Mouse (Mus musculus): ENCODE results near the gene Hrh1. TPM values are rescaled to one million over a fixed set of nuclear protein-coding genes. Genes with fewer than 3 reads are reported as not detected.

Hrh1 gene
- polyA plus RNA-seq, 1 experiment from 2014 or later, result 0.06 TPM

DNA sequence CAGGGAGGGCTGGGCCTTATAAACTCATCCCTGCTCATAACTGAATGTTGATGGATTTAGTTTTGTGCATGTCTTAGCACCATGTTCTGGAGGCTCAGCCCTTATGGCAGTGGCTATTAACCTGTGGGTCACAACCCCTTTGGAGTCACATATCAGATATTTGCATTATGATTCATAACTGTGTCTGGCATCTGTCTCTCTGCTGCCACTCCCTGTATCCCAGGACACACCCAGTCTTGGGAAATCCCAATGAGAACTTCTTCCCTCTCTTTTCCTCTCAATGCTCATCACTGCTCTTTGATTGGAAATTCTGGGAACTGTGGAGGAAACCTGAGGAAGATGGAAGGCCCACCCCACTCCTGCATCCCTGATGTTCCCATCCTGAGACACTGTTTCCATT lies 23.3 kb downstream of the Hrh1 start:
- no peaks in the 10 kb centered on the region for H3K9me3 ChIP-seq (ENCODE audit: control insufficient read depth, low read length)
- H3K4me2 ChIP-seq (replicated peaks; ENCODE audit: low read depth), result no peak overlapping the region
- H3K36me3 ChIP-seq (ENCODE audit: control insufficient read depth, insufficient read depth, low read length), result no peaks in the 10 kb centered on the region
- no peaks in the 10 kb centered on the region for H3K27me3 ChIP-seq (ENCODE audit: control insufficient read depth, insufficient read depth, low read length)
- TF ChIP-seq EP300 (optimal IDR thresholded peaks at IDR 0.05), result no peak
- TF ChIP-seq CTCF (IDR thresholded peaks at IDR 0.05; ENCODE audit: low read depth), result no peak
- H3K4me3 ChIP-seq (ENCODE audit: low read depth, low read length), result no peak overlapping the region
- no peaks in the 10 kb centered on the region for H3K4me1 ChIP-seq (replicated peaks; ENCODE audit: control insufficient read depth, insufficient read depth)
- DNase-seq (ENCODE audit: low spot score) (no peak), ATAC-seq (ENCODE audit: low FRiP score, low TSS enrichment) (no peak)
- no peak overlapping the region for H3K9ac ChIP-seq (ENCODE audit: low read length)
- no peak overlapping the region for H3K27ac ChIP-seq (replicated peaks)

DNA sequence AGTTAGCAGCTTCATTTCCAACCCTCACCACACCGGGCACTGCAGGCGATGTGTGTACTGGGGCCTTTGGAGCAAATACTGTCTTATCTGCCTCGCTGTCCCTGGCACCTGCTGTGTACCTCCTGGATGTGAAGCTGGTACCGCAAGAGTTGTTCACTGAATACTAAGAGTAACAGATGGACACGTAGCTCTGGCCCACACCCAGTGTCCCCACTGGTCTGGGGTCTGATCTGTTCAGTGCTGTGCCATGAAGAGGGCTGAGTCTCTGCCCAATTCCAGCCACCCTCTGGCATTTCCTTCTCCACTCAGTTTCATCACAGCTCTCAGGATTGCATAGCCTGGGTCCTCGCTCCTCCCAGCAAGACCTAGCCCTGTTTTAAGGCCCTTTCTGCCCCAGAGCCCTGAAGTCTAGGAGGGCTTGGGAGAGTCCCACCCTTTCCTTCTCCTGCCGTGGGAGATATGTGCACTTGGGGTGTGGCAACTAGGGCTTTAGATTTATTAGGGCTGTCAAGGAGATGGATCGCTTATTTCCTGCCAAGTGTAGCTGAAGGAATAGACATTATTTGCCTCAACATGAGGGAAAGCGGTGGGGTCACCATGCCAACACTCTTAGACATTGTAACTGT lies 25.4 kb downstream of the Hrh1 start:
- H3K4me1 ChIP-seq (replicated peaks; ENCODE audit: control insufficient read depth, insufficient read depth), result no peaks in the 10 kb centered on the region
- no peak overlapping the region for H3K9ac ChIP-seq (ENCODE audit: low read length)
- no peak for ATAC-seq (ENCODE audit: low FRiP score, low TSS enrichment)
- no peak overlapping the region for H3K4me3 ChIP-seq (ENCODE audit: low read depth, low read length)
- no peaks in the 10 kb centered on the region for H3K27me3 ChIP-seq (ENCODE audit: control insufficient read depth, insufficient read depth, low read length)
- no peaks in the 10 kb centered on the region for H3K36me3 ChIP-seq (ENCODE audit: control insufficient read depth, insufficient read depth, low read length)
- no peaks in the 10 kb centered on the region for H3K9me3 ChIP-seq (ENCODE audit: control insufficient read depth, low read length)
- 45% methylated on average over 9 of the region's 9 CpGs for WGBS
- DNase-seq (ENCODE audit: low spot score), result no peak
- no peak overlapping the region for H3K27ac ChIP-seq (replicated peaks)
- no peak overlapping the region for H3K4me2 ChIP-seq (replicated peaks; ENCODE audit: low read depth)
- TF ChIP-seq CTCF (IDR thresholded peaks at IDR 0.05; ENCODE audit: low read depth), result no peak
- no peak for TF ChIP-seq EP300 (optimal IDR thresholded peaks at IDR 0.05)

DNA sequence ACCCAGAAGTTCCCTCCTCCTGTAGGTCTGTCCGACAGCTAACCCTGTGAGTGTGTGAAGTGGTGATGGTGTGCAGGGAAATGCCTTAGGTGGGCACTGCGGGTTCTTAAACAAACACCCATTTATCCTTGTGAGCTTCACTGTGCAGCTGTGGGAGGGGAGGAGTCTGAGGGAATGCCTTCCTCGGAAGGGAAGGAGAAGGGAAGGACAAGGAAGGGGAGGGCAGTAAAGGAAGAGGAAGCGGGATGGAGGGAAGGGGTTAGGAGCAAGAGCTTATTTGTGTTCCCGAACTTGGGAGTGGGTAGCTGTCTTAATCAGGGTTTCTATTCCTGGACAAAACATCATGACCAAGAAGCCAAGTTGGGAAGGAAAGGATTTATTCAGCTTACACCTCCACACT lies 27.6 kb downstream of the Hrh1 start:
- WGBS, result 18% methylated on average over 5 of the region's 5 CpGs
- no peak overlapping the region for H3K27ac ChIP-seq (replicated peaks)
- no peak for ATAC-seq (ENCODE audit: low FRiP score, low TSS enrichment)
- no peak overlapping the region for H3K4me2 ChIP-seq (replicated peaks; ENCODE audit: low read depth)
- H3K9me3 ChIP-seq (ENCODE audit: control insufficient read depth, low read length), result no peaks in the 10 kb centered on the region
- no peak for DNase-seq (ENCODE audit: low spot score)
- H3K9ac ChIP-seq (ENCODE audit: low read length), result no peak overlapping the region
- no peaks in the 10 kb centered on the region for H3K4me1 ChIP-seq (replicated peaks; ENCODE audit: control insufficient read depth, insufficient read depth)
- TF ChIP-seq EP300 (optimal IDR thresholded peaks at IDR 0.05) (no peak), CTCF (IDR thresholded peaks at IDR 0.05; ENCODE audit: low read depth) (no peak)
- no peaks in the 10 kb centered on the region for H3K36me3 ChIP-seq (ENCODE audit: control insufficient read depth, insufficient read depth, low read length)
- H3K27me3 ChIP-seq (ENCODE audit: control insufficient read depth, insufficient read depth, low read length), result no peaks in the 10 kb centered on the region
- H3K4me3 ChIP-seq (ENCODE audit: low read depth, low read length), result no peak overlapping the region

DNA sequence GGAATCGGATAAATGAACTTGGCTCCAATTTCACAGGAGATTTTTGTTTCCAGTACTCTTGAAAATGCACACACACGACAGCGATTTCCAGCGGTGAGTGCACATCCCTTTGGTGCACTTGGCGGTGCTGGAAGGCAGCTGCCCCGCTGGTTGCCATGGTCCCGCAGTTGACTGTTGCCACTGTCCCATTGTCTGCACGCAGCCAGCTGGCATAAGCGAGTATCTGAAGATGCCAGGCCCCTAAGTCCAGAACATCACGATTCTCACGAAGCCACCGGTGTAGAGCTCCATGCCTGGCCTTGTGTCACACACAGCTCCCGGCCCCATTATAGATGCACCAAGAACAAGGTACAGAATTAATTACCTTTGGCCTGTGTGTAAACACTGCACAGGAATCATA lies 29.9 kb downstream of the Hrh1 start:
- H3K9ac ChIP-seq (ENCODE audit: low read length), result no peak overlapping the region
- WGBS, result 85% methylated on average over 13 of the region's 13 CpGs
- no peak for DNase-seq (ENCODE audit: low spot score)
- no peaks in the 10 kb centered on the region for H3K27me3 ChIP-seq (ENCODE audit: control insufficient read depth, insufficient read depth, low read length)
- no peak overlapping the region for H3K27ac ChIP-seq (replicated peaks)
- H3K9me3 ChIP-seq (ENCODE audit: control insufficient read depth, low read length), result no peaks in the 10 kb centered on the region
- no peaks in the 10 kb centered on the region for H3K36me3 ChIP-seq (ENCODE audit: control insufficient read depth, insufficient read depth, low read length)
- no peak overlapping the region for H3K4me3 ChIP-seq (ENCODE audit: low read depth, low read length)
- no peaks in the 10 kb centered on the region for H3K4me1 ChIP-seq (replicated peaks; ENCODE audit: control insufficient read depth, insufficient read depth)
- TF ChIP-seq EP300 (optimal IDR thresholded peaks at IDR 0.05) (no peak), CTCF (IDR thresholded peaks at IDR 0.05; ENCODE audit: low read depth) (no peak)
- no peak overlapping the region for H3K4me2 ChIP-seq (replicated peaks; ENCODE audit: low read depth)
- no peak for ATAC-seq (ENCODE audit: low FRiP score, low TSS enrichment)

DNA sequence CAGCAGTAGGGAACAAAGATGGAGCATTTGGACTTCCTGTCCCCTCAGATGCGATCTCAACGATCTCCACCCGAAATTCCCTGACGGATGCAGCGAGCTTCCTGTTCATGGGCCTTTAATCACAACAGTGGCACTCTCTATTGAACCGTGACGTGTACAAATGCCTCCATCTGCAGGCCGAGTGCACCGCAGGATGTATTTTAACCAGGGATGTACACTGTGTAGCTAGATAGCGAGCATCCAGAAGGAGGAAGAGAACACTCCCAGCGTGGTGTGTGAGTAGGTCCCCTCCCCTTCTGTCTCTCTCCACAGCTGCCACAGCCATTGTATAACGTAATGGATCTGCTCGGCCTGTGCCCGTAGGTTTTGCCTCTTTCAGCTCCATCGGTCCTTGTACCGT lies 31.1 kb downstream of the Hrh1 start:
- TF ChIP-seq CTCF (IDR thresholded peaks at IDR 0.05; ENCODE audit: low read depth) (no peak), EP300 (optimal IDR thresholded peaks at IDR 0.05) (no peak)
- Histone ChIP-seq H3K36me3 (ENCODE audit: control insufficient read depth, insufficient read depth, low read length) (no peaks in the 10 kb centered on the region), H3K4me3 (ENCODE audit: low read depth, low read length) (no peak overlapping the region), H3K4me1 (replicated peaks; ENCODE audit: control insufficient read depth, insufficient read depth) (no peaks in the 10 kb centered on the region), H3K27me3 (ENCODE audit: control insufficient read depth, insufficient read depth, low read length) (no peaks in the 10 kb centered on the region), H3K4me2 (replicated peaks; ENCODE audit: low read depth) (no peak overlapping the region), H3K9me3 (ENCODE audit: control insufficient read depth, low read length) (no peaks in the 10 kb centered on the region), H3K27ac (replicated peaks) (no peak overlapping the region), H3K9ac (ENCODE audit: low read length) (no peak overlapping the region)
- WGBS, result 75% methylated on average over 16 of the region's 16 CpGs
- ATAC-seq (ENCODE audit: low FRiP score, low TSS enrichment), result no peak
- DNase-seq (ENCODE audit: low spot score), result no peak

DNA sequence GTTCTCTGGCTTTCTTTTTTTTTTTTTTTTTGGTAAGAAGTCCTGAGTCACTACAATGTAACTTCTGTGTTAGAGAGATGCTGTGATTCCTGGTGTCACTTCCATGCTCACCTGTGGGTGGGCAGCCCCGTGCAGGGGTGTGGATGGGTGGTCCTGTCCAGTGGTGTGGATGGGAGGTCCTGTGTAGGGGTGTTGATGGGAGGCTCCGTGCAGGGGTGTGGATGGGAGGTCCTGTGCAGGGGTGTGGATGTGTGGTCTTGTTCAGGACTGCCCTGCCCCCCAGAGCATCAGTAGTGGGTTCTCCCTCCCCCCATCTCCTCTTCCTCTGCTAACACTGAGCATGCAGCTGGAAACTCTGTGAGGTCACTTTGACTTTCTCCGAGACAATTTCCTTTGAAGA lies 34.9 kb downstream of the Hrh1 start:
- WGBS, result 34% methylated on average over 3 of the region's 3 CpGs
- no peak overlapping the region for H3K27ac ChIP-seq (replicated peaks)
- no peaks in the 10 kb centered on the region for H3K27me3 ChIP-seq (ENCODE audit: control insufficient read depth, insufficient read depth, low read length)
- no peak overlapping the region for H3K4me3 ChIP-seq (ENCODE audit: low read depth, low read length)
- H3K4me1 ChIP-seq (replicated peaks; ENCODE audit: control insufficient read depth, insufficient read depth), result no peaks in the 10 kb centered on the region
- H3K36me3 ChIP-seq (ENCODE audit: control insufficient read depth, insufficient read depth, low read length), result no peaks in the 10 kb centered on the region
- no peak for ATAC-seq (ENCODE audit: low FRiP score, low TSS enrichment)
- no peak for DNase-seq (ENCODE audit: low spot score)
- no peak for TF ChIP-seq EP300 (optimal IDR thresholded peaks at IDR 0.05)
- TF ChIP-seq CTCF (IDR thresholded peaks at IDR 0.05; ENCODE audit: low read depth), result no peak
- H3K9me3 ChIP-seq (ENCODE audit: control insufficient read depth, low read length), result no peaks in the 10 kb centered on the region
- H3K9ac ChIP-seq (ENCODE audit: low read length), result no peak overlapping the region
- no peak overlapping the region for H3K4me2 ChIP-seq (replicated peaks; ENCODE audit: low read depth)

All from stomach, postnatal 0 days (tissue).